Mouse (Mus musculus): ENCODE measurements at regions not wholly inside any gene's neighbourhood (a gene's known extent, or its start where the extent isn't known, plus 50 kb on each side); places are given as distances from the start of the nearest gene placed in this dataset.

DNA sequence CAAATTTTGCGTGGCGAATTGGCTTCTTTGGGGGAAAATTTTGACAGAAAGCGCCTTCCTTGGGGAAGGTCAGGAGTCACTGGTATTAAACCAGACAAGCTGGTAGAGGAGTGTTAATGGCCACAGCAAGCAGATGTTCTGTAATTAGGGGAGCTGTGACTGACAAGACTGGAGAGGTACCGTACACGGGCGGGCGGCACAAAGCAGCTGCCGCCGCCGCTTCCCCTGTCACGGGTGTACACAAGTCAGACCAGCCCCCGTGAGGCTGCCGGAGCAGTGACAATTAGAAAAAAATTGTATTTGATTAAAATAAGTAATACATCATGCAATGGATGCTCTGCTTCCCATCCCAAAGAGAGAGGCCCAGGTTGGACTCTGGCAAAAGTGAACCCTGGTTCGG, 369.8 kb downstream of the Vrk1 start:
- DNase-seq (ENCODE audit: low spot score in 2 of 2), result peak in 1 of 2 experiments; percentile 14

DNA sequence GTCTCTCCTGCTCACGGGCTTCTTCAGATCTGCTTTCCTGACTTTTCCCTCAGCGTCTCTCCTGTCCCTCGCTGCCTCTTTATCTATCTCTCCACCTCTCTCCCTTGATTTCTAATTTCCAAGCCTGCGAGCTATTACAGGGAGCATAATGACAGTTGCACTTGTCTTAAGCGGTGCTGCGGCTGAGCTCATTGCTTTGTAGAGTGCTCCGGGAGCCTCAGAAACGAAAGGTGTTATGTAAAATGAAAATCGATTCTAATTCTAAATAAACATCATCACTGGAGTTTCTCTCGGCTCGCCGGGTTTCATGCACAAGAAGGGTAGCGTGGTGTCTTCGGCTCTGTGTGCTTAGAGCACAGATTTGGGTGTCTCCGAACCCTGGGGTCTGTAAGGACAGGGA, 371.8 kb downstream of the Vrk1 start:
- DNase-seq (ENCODE audit: low spot score in 2 of 2), result no peak

- no peak for DNase-seq (ENCODE audit: low spot score in 2 of 2)
These were observed 379.2 kb downstream of the Vrk1 start for GRCm38 (mm10) chr12:106389214-106389613.

DNA sequence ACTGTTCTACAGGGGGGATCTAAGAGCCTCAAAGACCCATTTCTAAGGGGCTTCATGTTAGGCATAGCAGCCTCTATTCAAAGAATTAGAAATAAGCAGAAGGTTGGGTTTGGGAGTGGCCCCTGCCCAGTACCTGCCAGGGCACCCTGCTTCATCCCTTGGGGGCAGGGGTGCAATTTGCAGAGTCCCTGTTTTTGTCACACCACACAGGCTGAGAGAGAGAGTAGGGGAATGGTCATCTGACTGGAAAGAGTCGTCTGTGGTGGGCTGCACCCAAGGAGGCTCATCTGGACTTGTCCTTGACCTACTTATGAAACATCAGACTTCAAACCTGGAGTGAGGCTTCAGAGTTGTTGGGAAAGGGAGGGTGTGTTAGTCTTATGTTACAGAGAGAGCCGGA, 382.3 kb downstream of the Vrk1 start:
- DNase-seq (ENCODE audit: low spot score in 2 of 2), result no peak

- DNase-seq (ENCODE audit: low spot score in 2 of 2), result no peak
These were observed 389.1 kb downstream of the Vrk1 start for GRCm38 (mm10) chr12:106399085-106399484.

- no peak for DNase-seq (ENCODE audit: low spot score in 2 of 2)
These were observed 401.0 kb downstream of the Vrk1 start for GRCm38 (mm10) chr12:106411075-106411474.

- DNase-seq (ENCODE audit: low spot score in 2 of 2), result no peak
These were observed 416.6 kb downstream of the Vrk1 start for GRCm38 (mm10) chr12:106426631-106427030.

GRCm38 (mm10) chr12:106429991-106430390, 420.0 kb downstream of the Vrk1 start:
- DNase-seq (ENCODE audit: low spot score in 2 of 2), result peak in 1 of 2 experiments; percentile 17

DNA sequence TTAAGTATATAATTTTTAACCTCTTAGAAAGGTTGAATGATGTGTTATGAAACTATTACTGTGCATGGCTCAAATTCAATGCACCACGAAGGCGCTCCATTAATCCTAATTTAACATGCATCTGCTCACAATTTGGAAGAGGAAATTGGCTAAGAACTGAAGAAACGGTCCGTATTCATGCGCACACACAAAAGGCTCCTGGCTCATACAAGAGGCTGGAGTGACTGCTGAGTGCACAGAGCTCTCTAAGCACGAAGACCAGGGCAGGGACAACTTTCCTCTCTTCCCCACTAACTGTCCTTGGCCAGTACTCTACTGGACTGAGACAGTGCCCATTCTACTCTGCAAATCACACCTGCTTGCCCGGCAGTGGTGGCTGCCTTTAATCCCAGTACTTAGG, 435.1 kb downstream of the Vrk1 start:
- no peak for DNase-seq (ENCODE audit: low spot score in 2 of 2)

- no peak for DNase-seq (ENCODE audit: low spot score in 2 of 2)
These were observed 435.9 kb downstream of the Vrk1 start for GRCm38 (mm10) chr12:106445976-106446375.

DNA sequence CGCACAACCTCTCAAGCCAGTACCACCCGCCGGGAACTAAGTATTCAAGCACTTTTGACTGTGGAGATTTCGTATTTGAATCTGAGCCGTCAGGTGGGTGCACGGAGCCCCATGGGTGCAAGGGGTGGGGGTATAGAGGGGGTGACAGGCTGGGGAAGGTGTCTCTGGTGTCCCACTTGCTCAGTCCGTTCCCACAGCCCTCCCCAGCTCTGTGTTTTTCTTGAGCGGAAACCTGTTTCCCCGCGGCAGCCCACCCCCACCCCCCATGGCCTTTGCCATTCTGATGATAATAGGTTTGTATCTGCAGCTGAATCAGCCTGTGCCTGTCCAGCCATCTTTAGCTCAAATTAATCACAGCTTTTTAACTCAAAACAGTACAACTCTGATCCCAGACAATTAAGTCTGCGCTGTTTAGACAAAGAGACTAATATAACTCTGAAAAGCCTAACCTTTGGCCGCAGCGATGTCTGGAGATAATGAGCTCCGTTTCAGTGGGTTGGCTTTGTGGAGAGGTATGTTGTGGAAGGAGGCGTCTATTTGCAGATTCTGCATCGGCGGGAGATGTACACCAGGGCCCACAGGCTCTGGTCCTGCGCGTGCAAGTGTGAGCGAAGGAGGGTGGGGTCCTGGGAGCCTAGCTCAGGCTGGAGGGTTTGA, 437.0 kb downstream of the Vrk1 start:
- DNase-seq (ENCODE audit: low spot score in 2 of 2), result no peak

- DNase-seq (ENCODE audit: low spot score in 2 of 2), result no peak
These were observed 438.5 kb downstream of the Vrk1 start for GRCm38 (mm10) chr12:106448551-106448950.

DNA sequence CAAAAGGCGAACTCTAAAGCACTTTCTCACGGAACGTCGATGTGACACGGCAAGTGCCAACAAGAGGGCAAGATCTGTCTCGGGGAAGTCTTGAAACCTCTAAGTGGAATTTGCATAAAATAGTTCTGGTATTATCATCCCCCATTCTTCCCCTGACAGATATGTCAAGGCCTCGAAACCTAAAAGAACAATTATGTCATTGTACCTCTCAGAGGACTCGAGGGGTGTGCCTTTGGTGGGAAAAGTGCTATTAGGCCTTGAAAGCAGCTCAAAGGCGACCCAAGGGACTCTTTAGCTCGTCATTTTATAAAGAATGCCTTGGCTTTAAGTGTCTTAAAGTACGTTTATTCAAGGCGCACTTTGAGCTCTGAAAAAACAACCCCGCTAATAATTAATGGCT, 443.5 kb downstream of the Vrk1 start:
- DNase-seq (ENCODE audit: low spot score in 2 of 2), result no peak

DNA sequence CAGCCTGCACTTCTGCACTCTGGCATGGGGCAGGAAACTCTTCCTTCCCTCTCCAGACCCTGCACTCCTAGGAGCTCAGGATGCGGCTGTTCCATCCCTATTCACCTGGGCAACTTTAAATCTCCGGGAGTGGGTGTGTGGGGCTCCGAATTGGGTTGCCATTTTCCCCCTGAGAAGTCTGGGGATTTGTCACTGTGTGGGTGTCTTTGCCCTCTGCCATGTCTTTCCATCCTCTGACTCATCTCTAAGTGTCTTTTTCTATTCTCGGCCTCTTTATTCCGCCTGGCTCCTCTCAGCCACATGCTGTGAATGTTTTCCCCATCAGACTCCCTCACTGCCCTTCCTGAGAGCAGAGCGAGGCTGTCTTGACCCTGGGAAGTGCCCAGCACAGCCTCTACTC, 448.2 kb downstream of the Vrk1 start:
- no peak for DNase-seq (ENCODE audit: low spot score in 2 of 2)

DNA sequence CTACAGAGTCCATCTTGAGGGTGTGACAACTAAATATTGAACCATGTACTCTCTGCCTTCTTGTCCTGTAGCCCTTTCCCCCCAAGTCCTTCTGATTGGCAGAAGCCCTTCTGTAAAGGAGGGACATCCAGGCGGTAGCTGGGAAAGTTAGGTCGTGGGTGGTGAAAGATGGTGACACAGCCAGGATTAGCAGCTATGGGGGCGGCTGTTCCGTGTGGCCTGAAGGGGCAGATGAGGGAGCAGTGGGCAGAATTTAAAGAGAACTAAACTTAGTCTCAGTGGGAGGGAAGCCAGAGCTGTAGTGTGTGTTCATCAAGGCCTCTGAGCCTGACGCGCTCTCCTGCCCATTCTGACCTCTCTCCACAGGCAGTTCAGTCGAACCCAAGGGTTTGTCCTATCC, 450.6 kb downstream of the Vrk1 start:
- DNase-seq (ENCODE audit: low spot score in 2 of 2), result no peak

DNA sequence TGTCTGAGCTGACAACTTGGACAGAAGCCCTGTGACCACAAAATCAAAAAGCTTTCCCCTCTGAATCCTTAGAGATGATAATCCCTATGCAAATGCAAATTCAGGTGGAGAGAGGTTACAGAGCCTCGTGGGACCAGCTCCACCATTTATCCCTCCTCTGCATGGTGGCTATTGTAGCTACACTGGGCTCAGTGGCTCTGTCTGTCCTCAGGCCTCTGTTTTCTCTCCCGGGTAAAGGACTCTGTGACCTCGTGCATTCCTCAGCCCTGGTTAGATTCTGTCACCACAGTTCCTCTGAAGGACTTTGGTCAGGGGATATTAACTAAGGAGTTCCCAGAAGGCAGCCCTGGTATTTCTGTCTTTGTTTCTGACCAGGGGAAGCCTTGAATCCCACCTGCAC, 452.3 kb downstream of the Vrk1 start:
- DNase-seq (ENCODE audit: low spot score in 2 of 2), result no peak

DNA sequence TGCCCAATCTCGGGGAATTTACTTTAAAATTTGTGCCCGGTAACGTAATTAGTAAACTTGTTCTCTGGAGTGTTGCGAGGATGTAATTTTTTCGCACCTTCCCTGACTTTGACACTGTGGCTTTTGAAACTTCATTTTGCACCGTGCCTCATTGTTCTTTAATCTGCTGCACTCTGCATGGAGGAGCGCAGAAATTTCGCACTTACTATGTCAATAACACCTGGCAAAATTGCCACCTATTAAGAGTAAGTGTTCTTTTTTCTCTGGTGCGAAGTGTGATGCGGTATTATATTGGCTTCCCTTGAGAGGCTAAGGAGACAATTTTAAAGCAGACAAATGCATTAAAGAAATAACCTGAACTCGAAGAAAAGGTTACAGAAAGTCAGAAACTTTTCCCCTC, 454.7 kb downstream of the Vrk1 start:
- no peak for DNase-seq (ENCODE audit: low spot score in 2 of 2)

DNA sequence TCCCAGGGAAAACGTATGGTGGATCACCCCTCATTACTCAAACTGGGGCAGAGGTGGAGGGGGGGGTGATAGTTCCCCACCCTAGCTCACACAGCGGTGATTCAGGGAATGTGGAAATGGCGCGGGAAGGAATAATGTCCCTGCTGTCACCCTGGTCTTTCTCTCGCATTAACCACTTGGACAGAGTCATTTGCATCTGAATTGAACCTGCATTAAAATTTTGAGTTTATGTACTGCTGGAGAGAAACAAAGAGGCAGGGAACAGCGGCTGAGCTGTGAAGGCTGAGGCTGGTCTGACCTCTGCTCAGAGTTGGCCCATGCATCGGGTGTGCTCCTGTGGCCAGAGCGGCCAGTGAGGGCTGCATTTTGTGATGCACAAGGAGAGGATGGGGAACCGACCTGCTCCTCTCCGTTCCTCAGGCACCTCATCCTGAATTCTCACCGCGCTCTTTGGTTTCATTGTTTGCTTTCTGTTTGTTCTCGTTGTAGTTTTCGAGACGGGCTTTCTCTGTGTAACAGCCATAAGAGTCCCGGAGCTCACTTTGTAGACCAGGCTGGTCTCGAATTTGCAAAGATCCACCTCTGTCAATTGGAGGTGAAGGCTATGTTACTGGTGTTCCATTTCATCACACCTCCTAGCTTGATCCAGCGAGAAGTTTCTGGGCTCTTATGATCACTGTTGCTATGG, 458.3 kb downstream of the Vrk1 start:
- DNase-seq (ENCODE audit: low spot score in 2 of 2), result no peak

GRCm38 (mm10) chr12:106474501-106475165, 464.6 kb downstream of the Vrk1 start:
- peak in 1 of 2 experiments; percentile 56 for DNase-seq (ENCODE audit: low spot score in 2 of 2)

DNA sequence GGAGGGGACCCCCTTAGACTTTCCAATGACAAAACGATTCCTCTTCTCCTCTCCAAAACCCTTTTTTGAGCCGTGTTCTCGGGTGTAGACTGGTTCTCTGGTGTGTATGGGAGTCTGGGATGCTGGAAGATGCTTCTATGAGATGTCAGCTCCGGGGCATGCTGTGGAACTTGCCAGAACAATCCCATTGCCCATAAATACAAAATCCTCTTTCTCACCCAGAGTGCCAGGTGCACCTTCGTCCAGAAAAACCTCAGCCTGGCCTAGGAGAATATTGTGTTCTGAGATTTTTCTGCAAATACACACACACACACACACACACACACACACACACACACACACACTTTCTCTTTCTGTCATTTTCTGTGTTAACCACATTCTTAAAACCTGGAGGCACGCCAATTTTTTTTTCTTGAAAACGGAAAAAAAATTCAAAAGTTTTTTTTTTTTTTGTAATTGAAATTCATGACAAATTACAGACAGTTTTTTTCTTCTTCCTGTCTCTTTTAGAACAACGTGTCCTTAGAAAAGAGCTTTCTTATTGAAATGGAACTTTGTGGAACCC, 465.5 kb downstream of the Vrk1 start:
- DNase-seq (ENCODE audit: low spot score in 2 of 2), result no peak

GRCm38 (mm10) chr12:106477040-106477665, 467.1 kb downstream of the Vrk1 start:
- DNase-seq (ENCODE audit: low spot score in 2 of 2), result no peak

DNA sequence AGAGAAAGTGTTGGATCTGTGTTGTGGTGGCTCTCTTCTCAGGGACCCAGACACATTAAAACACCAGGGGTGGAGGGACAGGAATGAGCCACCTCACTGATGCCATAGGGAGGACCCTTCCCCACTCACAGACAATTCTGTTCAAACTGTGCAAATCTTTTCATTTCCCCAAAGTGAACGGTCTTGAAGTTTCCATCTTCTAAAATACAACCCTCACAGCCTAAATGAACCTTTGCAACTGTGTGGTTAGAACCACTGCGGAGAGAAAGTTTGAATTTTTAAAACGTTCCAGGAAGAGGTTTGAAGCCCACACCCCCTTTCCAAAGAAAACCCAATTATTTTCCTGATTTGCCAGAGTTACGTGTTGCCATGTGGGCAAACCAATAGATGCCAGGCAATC, 467.7 kb downstream of the Vrk1 start:
- no peak for DNase-seq (ENCODE audit: low spot score in 2 of 2)

All from layer of hippocampus, postnatal 10 days (tissue).